Mouse (Mus musculus): ENCODE measurements around the gene Lhfpl3.

The Lhfpl3 gene

GRCm38 (mm10) chr5:23140183-23140921 lies 394.5 kb downstream of the Lhfpl3 start:
- no peak for DNase-seq (ENCODE audit: low read depth, low spot score)

GRCm38 (mm10) chr5:23153210-23153609 lies 407.4 kb downstream of the Lhfpl3 start:
- no peak for DNase-seq (ENCODE audit: low read depth, low spot score)

GRCm38 (mm10) chr5:23154439-23154838 lies 408.6 kb downstream of the Lhfpl3 start:
- no peak for DNase-seq (ENCODE audit: low read depth, low spot score)

GRCm38 (mm10) chr5:23165947-23166350 lies 420.1 kb downstream of the Lhfpl3 start:
- no peak for DNase-seq (ENCODE audit: low read depth, low spot score)

- no peak for DNase-seq (ENCODE audit: low read depth, low spot score)
Measured at GRCm38 (mm10) chr5:23166658-23167057, 420.8 kb downstream of the Lhfpl3 start.

- DNase-seq (ENCODE audit: low read depth, low spot score), result no peak
Measured at GRCm38 (mm10) chr5:23189633-23190032, 443.8 kb downstream of the Lhfpl3 start.

GRCm38 (mm10) chr5:23196879-23197278 lies 451.0 kb downstream of the Lhfpl3 start:
- no peak for DNase-seq (ENCODE audit: low read depth, low spot score)

- no peak for DNase-seq (ENCODE audit: low read depth, low spot score)
Measured at GRCm38 (mm10) chr5:23213086-23213485, 467.2 kb downstream of the Lhfpl3 start.

- DNase-seq (ENCODE audit: low read depth, low spot score), result no peak
Measured at GRCm38 (mm10) chr5:23214646-23215045, 468.8 kb downstream of the Lhfpl3 start.

GRCm38 (mm10) chr5:23219655-23220054 lies 473.8 kb downstream of the Lhfpl3 start:
- no peak for DNase-seq (ENCODE audit: low read depth, low spot score)

GRCm38 (mm10) chr5:23224759-23225536 lies 479.1 kb downstream of the Lhfpl3 start:
- DNase-seq (ENCODE audit: low read depth, low spot score), result peak; percentile 62

GRCm38 (mm10) chr5:23225621-23226020 lies 479.8 kb downstream of the Lhfpl3 start:
- DNase-seq (ENCODE audit: low read depth, low spot score), result no peak

- DNase-seq (ENCODE audit: low read depth, low spot score), result no peak
Measured at GRCm38 (mm10) chr5:23226753-23227152, 480.9 kb downstream of the Lhfpl3 start.

GRCm38 (mm10) chr5:23246974-23247373 lies 501.1 kb downstream of the Lhfpl3 start:
- DNase-seq (ENCODE audit: low read depth, low spot score), result no peak

GRCm38 (mm10) chr5:23247784-23248183 lies 501.9 kb downstream of the Lhfpl3 start:
- DNase-seq (ENCODE audit: low read depth, low spot score), result no peak

- no peak for DNase-seq (ENCODE audit: low read depth, low spot score)
Measured at GRCm38 (mm10) chr5:23248303-23248702, 502.4 kb downstream of the Lhfpl3 start.

GRCm38 (mm10) chr5:23249896-23250875 lies 504.3 kb downstream of the Lhfpl3 start:
- DNase-seq (ENCODE audit: low read depth, low spot score), result no peak

GRCm38 (mm10) chr5:23251462-23252224 lies 505.8 kb downstream of the Lhfpl3 start:
- DNase-seq (ENCODE audit: low read depth, low spot score), result no peak

GRCm38 (mm10) chr5:23255816-23256418 lies 510.1 kb downstream of the Lhfpl3 start:
- DNase-seq (ENCODE audit: low read depth, low spot score), result no peak

- no peak for DNase-seq (ENCODE audit: low read depth, low spot score)
Measured at GRCm38 (mm10) chr5:23273309-23273708, 527.5 kb downstream of the Lhfpl3 start.

GRCm38 (mm10) chr5:23279364-23279763 lies 533.5 kb downstream of the Lhfpl3 start:
- DNase-seq (ENCODE audit: low read depth, low spot score), result no peak
